Mouse (Mus musculus): Measurements from ENCODE around the gene Ldb3.

Ldb3 gene

DNA sequence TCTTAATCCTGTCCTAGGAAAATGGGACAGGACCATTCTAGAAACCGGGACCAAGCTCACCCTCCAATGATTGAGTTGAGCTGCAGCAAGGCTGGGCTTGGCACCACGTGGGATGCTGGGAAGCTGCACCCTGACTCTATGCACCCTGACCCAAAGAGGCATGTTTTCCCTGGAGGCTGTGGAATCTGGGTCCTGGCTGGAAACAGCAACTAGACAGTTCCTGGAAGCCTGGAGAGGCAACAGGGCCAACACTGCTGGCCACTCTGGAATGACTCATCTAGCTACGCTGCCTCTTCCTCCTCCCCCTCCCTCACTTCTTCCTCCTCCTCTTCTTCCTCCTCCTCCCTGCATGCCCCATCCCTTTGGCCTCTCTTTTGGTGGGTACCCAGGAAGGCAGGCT, 34.4 kb downstream of the Ldb3 start:
- DNase-seq = peak; percentile 98

- DNase-seq = peak; percentile 91
These were observed 35.0 kb downstream of the Ldb3 start for GRCm38 (mm10) chr14:34553470-34553869.

DNA sequence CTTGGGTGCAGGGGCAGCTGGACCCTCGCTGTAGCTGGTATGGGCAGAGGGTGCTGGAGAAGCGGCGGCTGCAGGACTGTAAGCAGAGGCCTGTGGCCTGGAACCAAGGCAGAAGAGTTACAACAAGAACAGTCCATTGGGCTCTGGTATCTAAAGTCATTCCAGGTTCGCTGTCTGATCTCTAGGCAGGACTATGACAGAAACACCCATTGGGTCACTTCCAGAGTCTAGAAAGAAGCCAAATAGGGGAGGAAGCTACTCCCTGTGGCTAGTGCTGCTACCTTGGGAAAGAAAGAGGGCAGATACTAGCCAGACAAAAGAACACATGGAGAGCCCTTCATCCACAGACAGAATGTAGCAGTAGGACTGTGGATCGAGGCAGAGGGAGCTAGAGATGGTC, 36.3 kb downstream of the Ldb3 start:
- no peak for DNase-seq

GRCm38 (mm10) chr14:34549004-34549671, 39.3 kb downstream of the Ldb3 start:
- peak; percentile 97 for DNase-seq

DNA sequence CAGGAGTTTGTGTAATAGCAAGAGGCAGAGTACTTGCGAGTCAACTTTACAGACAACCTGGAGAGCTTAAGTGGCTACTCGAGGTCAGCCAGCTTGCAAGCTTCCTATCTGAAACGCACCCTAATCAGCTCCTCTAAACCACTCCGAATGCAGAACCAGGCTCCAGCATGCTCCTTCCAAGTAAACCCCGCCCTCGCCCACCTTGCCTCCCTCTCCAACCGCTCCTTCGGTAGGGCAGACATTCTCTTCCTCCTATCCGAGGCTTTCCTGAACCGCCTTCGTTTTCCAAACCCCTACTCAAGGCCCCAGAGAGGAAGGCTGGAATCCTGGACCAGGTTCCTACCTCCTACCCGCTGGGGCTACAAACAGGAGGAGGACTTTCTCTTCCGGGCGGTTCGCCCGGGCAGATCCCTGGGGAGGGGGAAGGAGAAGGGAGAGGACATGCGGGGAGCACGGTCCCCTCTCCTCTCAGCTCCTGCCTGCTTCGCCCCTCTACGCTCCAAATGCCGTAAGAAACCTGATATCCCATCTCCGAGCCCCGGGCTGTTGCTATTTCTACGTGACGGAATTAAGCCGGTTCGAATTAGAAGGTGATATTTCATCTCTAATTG, 40.0 kb downstream of the Ldb3 start:
- peak; percentile 97 for DNase-seq

- DNase-seq = peak; percentile 97
These were observed 43.9 kb downstream of the Ldb3 start for GRCm38 (mm10) chr14:34544545-34544944.

- DNase-seq = peak; percentile 91
These were observed 44.5 kb downstream of the Ldb3 start for GRCm38 (mm10) chr14:34544001-34544400.

GRCm38 (mm10) chr14:34543596-34543995, 44.9 kb downstream of the Ldb3 start:
- DNase-seq = peak; percentile 95

DNA sequence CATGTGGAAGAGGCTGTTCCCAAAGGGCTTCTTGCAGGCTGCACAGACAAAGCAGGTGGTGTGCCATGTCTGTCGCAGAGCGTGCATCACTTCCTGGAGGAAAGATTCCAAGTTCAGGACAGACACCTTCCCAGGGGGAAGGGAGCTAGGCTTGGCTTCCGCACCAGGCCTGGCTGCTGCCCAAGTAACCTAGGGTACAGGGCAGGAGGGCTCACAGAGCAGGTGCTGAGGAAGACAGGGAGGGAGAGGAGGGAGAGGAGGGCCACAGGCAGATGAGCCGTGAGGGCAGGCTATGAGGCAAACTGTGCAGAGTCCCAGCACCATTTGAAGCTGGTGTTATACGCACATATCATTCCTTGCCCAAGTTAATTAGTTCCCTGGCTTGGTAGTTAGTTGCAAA, 46.6 kb downstream of the Ldb3 start:
- DNase-seq = no peak

DNA sequence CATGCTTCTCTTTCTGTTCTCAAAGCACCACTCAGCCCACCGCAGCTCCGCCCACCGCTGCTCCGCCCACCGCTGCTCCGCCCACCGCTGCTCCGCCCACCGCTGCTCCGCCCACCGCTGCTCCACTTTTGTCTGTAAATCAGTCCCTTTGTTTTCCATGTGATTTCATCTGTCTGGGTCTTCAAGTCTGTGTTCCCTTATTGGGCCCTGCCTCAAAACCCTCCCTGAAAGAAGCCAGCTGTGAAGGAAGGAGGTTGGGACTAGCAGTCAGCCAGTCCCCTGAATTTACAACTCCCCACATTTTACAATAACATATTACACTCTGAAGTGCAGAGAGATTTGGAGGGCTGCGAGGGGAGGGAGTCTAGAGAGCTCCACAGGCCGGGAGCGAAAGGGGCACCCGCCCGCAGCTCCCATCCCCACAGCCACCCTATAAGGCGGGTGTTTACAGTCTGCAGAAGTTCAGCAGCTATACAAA, 47.8 kb downstream of the Ldb3 start:
- peak; percentile 98 for DNase-seq

GRCm38 (mm10) chr14:34535883-34536282, 52.6 kb downstream of the Ldb3 start:
- peak; percentile 66 for DNase-seq

DNA sequence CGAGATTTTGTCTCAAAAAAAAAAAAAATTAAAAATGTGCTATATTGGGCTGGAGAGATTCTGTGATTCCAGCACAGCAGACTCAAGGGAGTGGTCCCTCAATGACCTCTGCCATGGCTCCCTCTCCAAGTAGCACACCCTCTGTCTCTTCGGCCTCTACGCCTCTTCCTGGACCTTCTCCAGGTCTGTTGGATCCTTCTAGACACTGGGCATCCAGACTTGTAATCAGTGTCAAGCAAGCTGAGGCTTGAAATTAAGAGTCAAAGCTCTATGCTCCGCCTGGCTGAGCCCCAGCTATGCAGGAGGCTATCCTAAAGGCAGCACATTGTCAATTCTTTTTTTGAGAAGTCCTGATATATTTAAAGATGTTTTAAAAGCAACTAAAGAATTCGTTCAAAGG, 54.9 kb downstream of the Ldb3 start:
- DNase-seq = peak; percentile 85

GRCm38 (mm10) chr14:34532536-34532935, 55.9 kb downstream of the Ldb3 start:
- DNase-seq = peak; percentile 88

- DNase-seq = peak; percentile 95
These were observed 59.7 kb downstream of the Ldb3 start for GRCm38 (mm10) chr14:34528804-34529203.

DNA sequence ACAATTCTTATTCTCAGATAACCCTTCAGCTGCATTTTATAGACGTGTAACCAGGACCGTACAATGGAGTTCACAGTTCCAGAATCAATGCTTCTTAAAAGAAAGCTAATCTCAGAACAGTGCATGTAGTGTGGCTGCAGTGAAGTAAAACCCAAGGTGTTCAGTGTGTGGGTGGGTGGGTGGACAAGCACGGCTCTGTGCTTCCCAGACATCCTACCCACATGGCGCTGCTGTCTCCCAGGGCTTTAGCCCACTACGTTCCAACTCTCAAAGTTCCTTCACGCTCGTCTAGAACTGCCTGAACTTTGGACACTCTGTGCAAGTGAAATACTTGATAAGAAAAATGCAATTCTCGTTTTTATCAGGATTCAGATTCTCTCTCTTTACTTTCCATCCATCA, 65.8 kb downstream of the Ldb3 start, which contains the start of gene 9230112D13Rik:
Gene 9230112D13Rik, minus strand, starts transcription at position 101 of the 400 bp plus-strand sequence.
- no peak for DNase-seq

GRCm38 (mm10) chr14:34517959-34518544, 70.4 kb downstream of the Ldb3 start:
- DNase-seq = peak; percentile 80

GRCm38 (mm10) chr14:34516960-34517577, 71.4 kb downstream of the Ldb3 start:
- no peak for DNase-seq

GRCm38 (mm10) chr14:34515860-34516259, 72.6 kb downstream of the Ldb3 start:
- peak; percentile 62 for DNase-seq

- DNase-seq = peak; percentile 96
These were observed 74.4 kb downstream of the Ldb3 start for GRCm38 (mm10) chr14:34514120-34514519.

DNA sequence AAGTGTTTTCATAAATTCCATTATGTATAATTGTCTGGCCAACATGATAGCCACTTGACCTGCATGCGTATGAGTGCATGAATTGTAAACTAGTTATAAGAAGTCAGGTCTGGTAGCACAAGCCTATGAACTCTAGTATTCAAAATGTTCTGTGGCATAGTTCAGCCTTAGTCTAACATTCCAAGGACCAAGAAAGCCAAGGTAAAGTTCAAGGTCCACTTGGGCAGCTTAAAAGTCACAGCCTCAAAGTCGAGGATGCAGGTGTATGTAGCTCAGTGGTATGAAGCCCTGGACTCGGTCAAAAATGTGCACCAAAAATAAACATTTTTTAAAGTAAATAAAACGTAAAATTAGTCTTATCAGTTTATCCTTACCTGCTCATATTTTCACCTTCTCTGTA, 75.9 kb downstream of the Ldb3 start:
- no peak for DNase-seq

- no peak for DNase-seq
These were observed 76.6 kb downstream of the Ldb3 start for GRCm38 (mm10) chr14:34511901-34512300.

DNA sequence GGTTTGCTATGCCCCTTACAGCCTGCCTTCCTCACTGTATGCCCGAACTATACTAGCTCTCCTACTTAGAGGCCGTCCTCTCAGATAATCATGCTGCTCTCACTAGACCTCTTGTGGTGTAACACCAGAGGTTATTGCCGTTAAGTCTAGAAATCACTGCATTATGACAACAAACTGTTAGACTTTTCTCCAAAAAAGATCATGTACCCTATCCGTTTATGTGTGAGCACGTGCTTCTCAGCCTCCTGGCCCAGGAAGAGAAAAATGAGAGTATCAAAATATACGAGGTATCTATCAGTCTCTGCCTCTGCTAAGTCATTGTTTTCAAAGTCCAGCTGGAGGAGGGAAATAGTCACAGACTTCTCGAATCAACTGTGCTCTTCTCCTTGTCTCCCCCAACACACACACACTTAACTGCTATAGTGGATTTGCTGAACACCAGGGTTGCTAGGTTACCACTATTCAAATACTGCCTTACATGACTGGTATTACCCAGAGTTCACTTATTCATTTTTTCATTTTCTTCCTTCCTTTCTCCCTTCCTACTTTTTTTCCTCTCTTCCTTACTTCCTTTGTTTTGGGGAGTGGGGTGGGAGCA, 79.5 kb downstream of the Ldb3 start:
- DNase-seq = peak; percentile 74

- peak; percentile 87 for DNase-seq
These were observed 80.2 kb downstream of the Ldb3 start for GRCm38 (mm10) chr14:34508187-34508840.
